Mouse (Mus musculus) liver, embryonic 11.5 days (tissue): ENCODE results near the gene Vmn1r50. TPM values are rescaled to one million over a fixed set of nuclear protein-coding genes. Genes with fewer than 3 reads are reported as not detected.
"Not testable (repeated sequence)": the region's sequence is repeated elsewhere in the genome, so short reads cannot be mapped to it uniquely, and the experiment has no call there.

ENCODE experiments used
- ATAC-seq: fragments of 200-750 bp; cut with Nextera tagmentation; replicated peaks from 2 replicates; pipeline ENCODE4 v1.8.0; 2017; ENCODE audit warnings: moderate number of reproducible peaks, mild to moderate bottlenecking, moderate TSS enrichment, moderate library complexity; ENCODE audit not compliant: low FRiP score
- DNase-seq: peaks from one replicate; pipeline ENCODE4 v3.0.0-alpha.2; 2017; ENCODE audit warnings: low spot score
- H3K27ac ChIP-seq: fragments of 300-500 bp; sonication (generic); 2 replicates; pipeline ENCODE4 v1.5.1; 2014; ENCODE audit warnings: mild to moderate bottlenecking, low read depth, low read length, control low read depth
- H3K27me3 ChIP-seq: fragments of 300-500 bp; sonication (generic); replicated peaks from 2 replicates; pipeline ENCODE4 v1.6.1; 2014; ENCODE audit warnings: low read length, mixed read lengths; ENCODE audit not compliant: control insufficient read depth, insufficient read depth
- H3K36me3 ChIP-seq: fragments of 300-500 bp; sonication (generic); 2 replicates; pipeline ENCODE4 v1.6.1; 2014; ENCODE audit warnings: mild to moderate bottlenecking, low read length, moderate library complexity, mixed read lengths; ENCODE audit not compliant: control insufficient read depth, insufficient read depth
- H3K4me1 ChIP-seq: fragments of 300-500 bp; sonication (generic); replicated peaks from 2 replicates; pipeline ENCODE4 v1.6.1; 2014; ENCODE audit warnings: low read length, mixed read lengths; ENCODE audit not compliant: control insufficient read depth, insufficient read depth
- H3K4me2 ChIP-seq: fragments of 300-500 bp; sonication (generic); 2 replicates; pipeline ENCODE4 v1.6.1; 2014; ENCODE audit warnings: mild to moderate bottlenecking, control low read depth, moderate library complexity
- H3K4me3 ChIP-seq: fragments of 300-500 bp; sonication (generic); 2 replicates; pipeline ENCODE4 v1.5.1; 2014; ENCODE audit warnings: low read depth, low read length, control low read depth
- H3K9ac ChIP-seq: fragments of 300-500 bp; sonication (generic); 2 replicates; pipeline ENCODE4 v1.6.1; 2014; ENCODE audit warnings: low read depth, low read length, control low read depth
- H3K9me3 ChIP-seq: fragments of 300-500 bp; sonication (generic); 2 replicates; pipeline ENCODE4 v1.6.1; 2016; ENCODE audit warnings: low read length, inconsistent platforms, mixed read lengths; ENCODE audit not compliant: control insufficient read depth
- WGBS: fragments of 180-500 bp; shearing (Covaris S2); extraction: QIAGEN DNeasy Blood & Tissue Kit; methylation state at CpG from one replicate; pipeline ENCODE4 v1.1.7; 2014; 5-methylcytosine and 5-hydroxymethylcytosine counted together
- polyA plus RNA-seq: library from polyadenylated mRNA; unstranded; fragments of >200 nt; fragmentation: Nextera tagmentation; extraction: Ambion mirVana; gene quantifications from 2 replicates; pipeline ENCODE4 v1.2.1, GENCODE M21; 2014

Gene Vmn1r50
- polyA plus RNA-seq: not detected in 2 replicates

DNA sequence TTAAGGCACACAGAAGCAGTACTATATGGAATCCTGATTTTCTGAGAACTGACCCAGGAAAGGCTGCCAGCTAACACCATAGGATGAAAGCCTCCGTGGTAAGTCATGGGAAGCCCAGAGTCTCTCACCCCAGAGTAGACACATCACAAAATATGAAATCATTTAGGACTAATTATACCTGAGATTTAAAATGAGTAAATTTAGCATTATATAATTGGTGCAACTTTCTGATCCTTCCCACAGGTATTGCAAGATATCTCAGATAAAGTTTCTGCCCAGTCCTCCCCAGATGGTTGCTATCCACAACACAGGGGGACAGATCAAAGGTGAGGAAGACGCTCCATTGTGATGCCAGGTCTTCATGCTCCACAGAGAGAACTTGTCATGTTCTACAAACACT, at the start of gene Vmn1r50:
TSS of gene Vmn1r50 (plus strand) at position 301 of the 400 bp plus-strand sequence.
- Histone ChIP-seq H3K4me1 (no peaks in the 10 kb centered on the region), H3K27me3 (no peaks in the 10 kb centered on the region), H3K4me2 (no peak within 1 kb of the TSS), H3K4me3 (no peak within 1 kb of the TSS), H3K36me3 (no peaks in the 10 kb centered on the region), H3K9me3 (no peaks in the 10 kb centered on the region), H3K27ac (no peak within 1 kb of the TSS), H3K9ac (no peak within 1 kb of the TSS)
- ATAC-seq (no peak), DNase-seq (no peak)
- 56% methylated on average over 2 of the region's 2 CpGs for WGBS

DNA sequence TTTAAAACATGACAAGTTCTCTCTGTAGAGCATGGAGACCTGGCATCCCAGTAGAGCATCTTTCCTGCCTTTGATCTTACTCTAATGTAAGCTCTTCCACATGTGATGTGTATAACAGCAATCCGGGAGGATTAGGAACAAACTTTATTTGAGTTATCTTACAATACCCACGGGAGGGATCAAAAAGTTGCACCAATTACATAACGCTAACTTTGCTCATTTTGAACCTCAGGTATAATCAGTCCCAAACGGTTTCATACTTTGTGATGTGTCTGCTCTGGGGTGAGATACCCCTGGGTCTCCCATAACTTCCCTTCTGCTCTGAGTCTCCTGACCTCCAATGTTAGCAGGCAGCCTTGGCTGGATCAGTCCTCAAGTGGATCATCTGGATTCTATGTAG, 22.8 kb upstream of the Vmn1r50 start, which contains the start of gene Vmn1r49:
TSS of gene Vmn1r49 (minus strand) at position 101 of the 400 bp plus-strand sequence.
- Histone ChIP-seq H3K4me2 (no peak within 1 kb of the TSS), H3K27me3 (no peaks in the 10 kb centered on the region), H3K4me3 (no peak within 1 kb of the TSS), H3K4me1 (no peaks in the 10 kb centered on the region), H3K9me3 (peaks cover 5% of the 10 kb centered on the region; the same call in 1 of the 2 replicates), H3K36me3 (no peaks in the 10 kb centered on the region), H3K9ac (no peak within 1 kb of the TSS), H3K27ac (no peak within 1 kb of the TSS)
- no peak for ATAC-seq
- DNase-seq: no peak
- 73% methylated on average over 4 of the region's 4 CpGs for WGBS

DNA sequence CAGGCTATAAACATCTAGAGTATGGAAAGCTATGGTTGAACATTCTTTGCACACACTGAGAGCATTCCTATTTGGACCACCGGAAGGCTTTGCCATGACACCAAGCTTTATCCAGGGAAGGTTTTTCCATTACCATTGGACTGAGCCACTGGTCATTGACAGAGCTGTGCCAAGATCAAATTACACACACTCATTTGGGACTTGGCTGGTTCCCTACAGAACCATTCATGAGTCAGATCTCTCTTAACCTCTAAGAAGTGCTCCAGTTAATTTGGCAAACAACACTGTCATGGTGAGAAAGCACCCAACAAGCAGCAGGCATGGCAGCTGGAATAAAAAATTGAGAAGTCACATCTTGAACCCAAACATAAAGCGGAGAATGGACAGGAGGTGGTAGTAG, 664 bp upstream of the Vmn1r50 start:
- Histone ChIP-seq H3K4me2 (no peak overlapping the region), H3K27ac (no peak overlapping the region), H3K9me3 (no peaks in the 10 kb centered on the region), H3K27me3 (no peaks in the 10 kb centered on the region), H3K4me3 (no peak overlapping the region), H3K4me1 (no peaks in the 10 kb centered on the region), H3K9ac (no peak overlapping the region), H3K36me3 (no peaks in the 10 kb centered on the region)
- 76% methylated on average over 2 of the region's 2 CpGs for WGBS
- no peak for ATAC-seq
- DNase-seq: no peak

DNA sequence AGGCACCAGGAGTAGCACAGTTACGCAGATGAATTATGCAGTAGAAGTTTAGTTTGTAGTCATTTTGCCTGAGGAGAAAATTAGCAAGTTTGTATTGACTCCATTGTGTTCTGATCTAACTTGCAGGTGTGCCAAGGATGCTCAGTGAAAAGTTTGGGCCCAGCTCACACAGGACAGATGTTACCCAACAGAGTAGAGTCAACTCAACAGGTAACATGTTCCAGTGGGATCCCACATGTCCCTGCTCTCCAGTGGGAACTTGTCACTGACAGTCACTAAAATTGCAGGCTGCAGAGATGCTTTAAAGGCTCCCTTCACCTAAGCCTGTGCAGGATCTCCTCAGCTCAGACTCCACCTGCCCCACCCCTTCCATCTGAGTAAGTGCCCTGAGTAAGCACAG, 21.1 kb downstream of the Vmn1r50 start, which contains the start of gene Vmn1r51:
TSS of gene Vmn1r51 (plus strand) at position 301 of the 400 bp plus-strand sequence.
- ATAC-seq, H3K4me3 ChIP-seq, H3K4me1 ChIP-seq, H3K36me3 ChIP-seq, H3K9me3 ChIP-seq, DNase-seq, H3K4me2 ChIP-seq, H3K9ac ChIP-seq, H3K27me3 ChIP-seq, H3K27ac ChIP-seq: not testable (repeated sequence)
- WGBS: 81% methylated on average over 1 of the region's 1 CpGs

Other genes starting within 250 kb of the Vmn1r50 start
- gene Vmn1r42, start 225.0 kb upstream of the Vmn1r50 start, polyA plus RNA-seq: not detected in 2 replicates
- not detected in 2 replicates for gene Vmn1r43, start 225.0 kb upstream of the Vmn1r50 start, polyA plus RNA-seq
- gene Vmn1r44, start 217.8 kb upstream of the Vmn1r50 start, polyA plus RNA-seq: not detected in 2 replicates
- gene Vmn1r45, start 160.8 kb upstream of the Vmn1r50 start, polyA plus RNA-seq: not detected in 2 replicates
- gene Vmn1r46, start 132.1 kb upstream of the Vmn1r50 start, polyA plus RNA-seq: not detected in 2 replicates
- not detected in 2 replicates for gene Vmn1r47, start 85.3 kb upstream of the Vmn1r50 start, polyA plus RNA-seq
- gene Vmn1r48, start 64.6 kb upstream of the Vmn1r50 start, polyA plus RNA-seq: not detected in 2 replicates
- not detected in 2 replicates for gene Vmn1r49, start 22.9 kb upstream of the Vmn1r50 start, polyA plus RNA-seq
- gene Vmn1r51, start 21.2 kb downstream of the Vmn1r50 start, polyA plus RNA-seq: not detected in 2 replicates
- gene Vmn1r52, start 73.4 kb downstream of the Vmn1r50 start, polyA plus RNA-seq: not detected in 2 replicates
- not detected in 2 replicates for gene V1ra8, start 101.4 kb downstream of the Vmn1r50 start, polyA plus RNA-seq
- not detected in 2 replicates for gene Vmn1r53, start 123.0 kb downstream of the Vmn1r50 start, polyA plus RNA-seq
- gene Vmn1r54, start 144.9 kb downstream of the Vmn1r50 start, polyA plus RNA-seq: not detected in 2 replicates
- gene BC048671, start 199.8 kb downstream of the Vmn1r50 start, polyA plus RNA-seq: not detected in 2 replicates
- gene Chst13, start 223.8 kb downstream of the Vmn1r50 start, polyA plus RNA-seq: 16.7 and 17.4 TPM in 2 replicates
- gene Uroc1, start 231.9 kb downstream of the Vmn1r50 start, polyA plus RNA-seq: 2.6 and 3.0 TPM in 2 replicates